Mouse (Mus musculus) kidney, embryonic 16.5 days (tissue): ENCODE data around the gene Sms. TPM values are rescaled to one million over a fixed set of nuclear protein-coding genes. Genes with fewer than 3 reads are reported as not detected.

ENCODE experiments used
- ATAC-seq: fragments of 200-750 bp; cut with Nextera tagmentation; 2 replicates; pipeline ENCODE4 v1.8.0; 2017; ENCODE audit warnings: moderate TSS enrichment; ENCODE audit not compliant: low FRiP score, low TSS enrichment
- H3K27ac ChIP-seq: fragments of 300-500 bp; sonication (generic); 2 replicates; pipeline ENCODE4 v1.5.1; 2014; ENCODE audit warnings: low read length
- H3K27me3 ChIP-seq: fragments of 300-500 bp; sonication (generic); 2 replicates; pipeline ENCODE4 v1.6.1; 2014; ENCODE audit warnings: low read length, control low read depth, mixed read lengths; ENCODE audit not compliant: insufficient read depth
- H3K36me3 ChIP-seq: fragments of 300-500 bp; sonication (generic); 2 replicates; pipeline ENCODE4 v1.6.1; 2014; ENCODE audit warnings: low read length, control low read depth, mixed read lengths; ENCODE audit not compliant: insufficient read depth
- H3K4me1 ChIP-seq: fragments of 300-500 bp; sonication (generic); 2 replicates; pipeline ENCODE4 v1.6.1; 2014; ENCODE audit warnings: low read length, control low read depth, mixed read lengths; ENCODE audit not compliant: insufficient read depth
- H3K4me2 ChIP-seq: fragments of 300-500 bp; sonication (generic); replicated peaks from 2 replicates; pipeline ENCODE4 v1.6.1; 2014; ENCODE audit warnings: low read depth, low read length
- H3K4me3 ChIP-seq: fragments of 300-500 bp; sonication (generic); 2 replicates; pipeline ENCODE4 v1.5.1; 2014; ENCODE audit warnings: mild to moderate bottlenecking, low read length
- H3K9ac ChIP-seq: fragments of 300-500 bp; sonication (generic); replicated peaks from 2 replicates; pipeline ENCODE4 v1.6.1; 2014; ENCODE audit warnings: low read length
- H3K9me3 ChIP-seq: fragments of 300-500 bp; sonication (generic); 2 replicates; pipeline ENCODE4 v1.6.1; 2016; ENCODE audit warnings: low read length, control low read depth
- WGBS: fragments of 180-500 bp; shearing (Covaris S2); extraction: QIAGEN DNeasy Blood & Tissue Kit; methylation state at CpG from one replicate; pipeline ENCODE4 v1.1.7; 2014; 5-methylcytosine and 5-hydroxymethylcytosine counted together
- polyA plus RNA-seq: library from polyadenylated mRNA; unstranded; fragments of >200 nt; fragmentation: Nextera tagmentation; extraction: Ambion mirVana; gene quantifications from 2 replicates; pipeline ENCODE4 v1.2.1, GENCODE M21; 2015

Sms gene
- 41.0 and 55.1 TPM in 2 replicates for polyA plus RNA-seq

DNA sequence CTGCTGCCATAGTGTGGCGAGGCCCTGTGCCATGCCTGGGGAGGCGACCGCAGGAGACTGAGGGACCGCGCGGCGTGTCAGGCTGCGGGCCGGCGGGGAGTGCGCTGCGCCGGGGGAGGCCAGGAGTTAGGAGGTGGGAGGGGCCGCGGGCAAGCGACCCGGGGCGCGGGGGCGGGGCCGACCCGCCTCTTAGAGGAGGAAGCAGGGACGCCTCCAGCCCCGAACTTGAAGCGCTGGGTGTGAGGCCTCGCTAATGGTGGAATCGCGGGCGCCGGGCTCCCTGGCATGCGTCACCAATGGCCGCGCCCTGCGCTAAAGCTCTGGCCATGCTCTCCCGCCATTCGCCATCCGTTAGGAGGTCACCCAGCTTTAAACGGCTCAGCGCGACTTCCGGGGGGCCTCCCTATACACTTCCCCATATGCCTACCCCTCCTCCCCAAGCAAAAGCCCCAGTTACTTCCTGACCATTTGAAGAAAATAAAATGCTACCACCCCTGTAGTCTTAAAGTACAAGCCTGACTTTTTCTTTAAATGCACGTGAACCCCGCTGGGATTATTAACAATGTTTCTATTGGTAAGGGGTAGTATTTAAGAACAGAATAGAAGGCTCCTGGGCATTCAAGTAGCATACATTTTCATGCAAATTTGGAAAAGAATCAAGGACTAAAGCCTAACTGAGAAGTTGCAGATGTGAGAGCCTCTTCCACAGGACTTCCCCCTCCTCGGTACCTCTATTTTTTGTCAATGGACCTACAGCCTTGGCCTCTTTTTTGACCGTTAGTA lies at the start of gene Sms:
Gene Sms (minus strand): TSS at position 344 of the 783 bp plus-strand sequence.
- Histone ChIP-seq H3K36me3 (no peaks in the 10 kb centered on the region), H3K4me1 (no peaks in the 10 kb centered on the region), H3K27ac (peak within 1 kb of the TSS; percentile 58), H3K27me3 (no peaks in the 10 kb centered on the region), H3K4me3 (peak within 1 kb of the TSS; percentile 68), H3K9me3 (no peaks in the 10 kb centered on the region), H3K9ac (peak within 1 kb of the TSS; percentile 77), H3K4me2 (peak within 1 kb of the TSS; percentile 57)
- peak; percentile 93 for ATAC-seq
- 20% methylated on average over 22 of the region's 45 CpGs for WGBS

DNA sequence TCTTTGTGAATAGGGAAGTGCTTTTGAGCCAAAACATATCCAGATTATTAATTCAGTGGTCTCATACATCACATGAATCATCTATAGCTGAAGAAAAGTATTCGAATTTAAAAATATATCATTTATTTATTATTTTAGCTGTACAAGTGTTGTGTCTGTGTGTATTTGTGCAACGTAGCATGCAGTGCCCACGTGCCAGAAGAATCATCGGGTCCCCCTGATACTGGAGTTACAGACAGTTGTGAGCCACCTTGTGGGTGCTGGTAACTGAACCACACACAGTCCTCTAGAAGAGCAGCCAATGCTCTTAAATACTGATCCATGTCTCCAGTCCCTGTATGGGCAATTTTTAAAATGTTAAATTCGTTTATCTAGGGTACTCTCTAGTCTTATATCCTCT lies 14.3 kb upstream of the Sms start:
- Histone ChIP-seq H3K9me3 (no peaks in the 10 kb centered on the region), H3K27me3 (no peaks in the 10 kb centered on the region; the same call in 1 of the 2 replicates), H3K4me2 (no peak overlapping the region), H3K36me3 (no peaks in the 10 kb centered on the region), H3K4me3 (no peak overlapping the region), H3K9ac (no peak overlapping the region), H3K4me1 (no peaks in the 10 kb centered on the region), H3K27ac (no peak overlapping the region)
- ATAC-seq = no peak
- WGBS = 65% methylated on average over 5 of the region's 5 CpGs

DNA sequence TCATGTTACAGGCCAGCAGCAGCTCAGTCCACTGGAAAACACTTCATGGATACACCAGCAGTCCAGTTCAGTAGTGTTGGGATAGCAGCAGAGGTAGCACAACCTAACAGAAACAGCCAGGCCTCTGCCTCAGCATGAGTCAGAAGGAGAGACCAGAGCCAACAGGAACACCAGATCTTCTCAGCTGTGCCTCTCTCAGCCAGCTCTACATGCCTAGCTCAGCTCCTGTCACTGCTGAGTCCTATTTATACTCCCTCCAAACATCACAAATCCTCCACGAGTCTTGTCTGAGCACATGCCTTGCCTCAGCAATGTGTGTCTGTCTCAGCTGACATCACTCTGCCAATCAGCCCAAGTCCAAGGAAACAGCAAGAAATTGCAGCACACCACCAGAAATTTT lies 12.4 kb upstream of the Sms start:
- WGBS = 70% methylated on average over 1 of the region's 1 CpGs
- Histone ChIP-seq H3K36me3 (no peaks in the 10 kb centered on the region), H3K4me3 (no peak overlapping the region), H3K4me2 (no peak overlapping the region), H3K9ac (no peak overlapping the region), H3K9me3 (no peaks in the 10 kb centered on the region), H3K4me1 (no peaks in the 10 kb centered on the region), H3K27ac (no peak overlapping the region), H3K27me3 (peaks cover 4% of the 10 kb centered on the region; the same call in 1 of the 2 replicates)
- no peak for ATAC-seq

DNA sequence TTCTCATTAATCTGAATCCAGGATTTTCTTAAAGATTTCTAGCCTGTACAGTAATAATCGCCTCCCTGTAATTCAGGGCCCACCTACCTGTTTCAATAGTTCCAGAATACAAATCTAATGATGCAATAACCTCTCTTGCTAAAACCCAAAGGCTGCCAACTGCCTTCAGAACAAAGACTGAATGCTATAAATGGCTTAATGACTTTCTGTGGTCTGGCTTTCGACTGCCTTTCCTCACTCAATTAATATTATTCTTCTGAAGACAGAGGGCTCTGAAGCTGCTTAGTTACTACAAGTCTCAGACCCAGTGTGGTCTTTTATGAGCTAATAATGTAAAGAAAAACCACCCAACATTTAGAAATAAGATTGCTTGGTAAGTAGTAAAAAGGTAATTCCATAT lies 9.8 kb upstream of the Sms start:
- Histone ChIP-seq H3K9me3 (no peaks in the 10 kb centered on the region), H3K9ac (no peak overlapping the region), H3K4me1 (no peaks in the 10 kb centered on the region), H3K36me3 (no peaks in the 10 kb centered on the region), H3K4me2 (no peak overlapping the region), H3K4me3 (no peak overlapping the region), H3K27ac (no peak overlapping the region), H3K27me3 (peaks cover 4% of the 10 kb centered on the region; the same call in 1 of the 2 replicates)
- ATAC-seq = no peak
- WGBS = 61% methylated on average over 2 of the region's 2 CpGs

DNA sequence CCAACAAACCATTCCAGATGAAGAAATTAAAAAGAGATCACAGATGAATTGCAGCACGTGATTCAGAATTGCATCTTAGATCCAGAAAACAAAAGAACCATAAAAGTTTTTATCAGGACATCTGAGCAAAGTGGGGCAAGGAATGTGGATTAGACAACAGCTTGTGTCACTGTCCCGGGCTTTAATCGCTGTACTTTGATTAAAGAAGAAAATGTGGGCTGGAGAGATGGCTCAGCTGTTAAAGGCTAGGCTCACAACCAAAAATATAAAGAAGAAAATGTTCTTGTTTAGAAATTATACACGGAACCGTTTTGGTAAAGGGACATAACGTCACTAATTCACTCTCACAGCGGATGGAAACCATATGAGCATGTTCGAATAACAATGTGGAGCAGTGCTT lies 7.9 kb upstream of the Sms start:
- no peaks in the 10 kb centered on the region for H3K9me3 ChIP-seq
- H3K9ac ChIP-seq = no peak overlapping the region
- ATAC-seq = no peak
- H3K36me3 ChIP-seq = no peaks in the 10 kb centered on the region
- H3K27ac ChIP-seq = no peak overlapping the region
- no peak overlapping the region for H3K4me3 ChIP-seq
- 82% methylated on average over 8 of the region's 8 CpGs for WGBS
- H3K4me1 ChIP-seq = no peaks in the 10 kb centered on the region
- peaks cover 4% of the 10 kb centered on the region; the same call in 1 of the 2 replicates for H3K27me3 ChIP-seq
- no peak overlapping the region for H3K4me2 ChIP-seq

DNA sequence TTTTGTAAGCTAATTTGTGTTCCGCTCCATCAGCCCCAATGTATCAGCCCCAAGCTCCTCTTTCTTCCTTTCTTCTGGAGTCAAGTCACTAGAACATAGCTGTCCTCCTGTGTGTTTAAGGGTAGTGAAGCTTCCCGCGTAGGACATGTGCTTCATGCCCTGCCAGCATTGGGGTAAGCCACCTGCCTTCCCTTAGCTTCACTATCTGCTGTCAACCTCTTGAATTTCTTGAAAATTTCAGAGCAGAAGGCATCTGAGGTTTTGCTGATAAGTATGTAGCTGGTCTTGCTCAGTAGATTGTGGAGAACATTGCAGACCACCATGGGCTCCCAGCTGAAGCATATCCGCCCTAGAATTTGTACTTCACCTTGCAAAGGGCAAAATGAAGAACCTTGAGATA lies 1.1 kb upstream of the Sms start:
- Histone ChIP-seq H3K36me3 (no peaks in the 10 kb centered on the region), H3K27ac (no peak overlapping the region), H3K27me3 (no peaks in the 10 kb centered on the region), H3K4me3 (no peak overlapping the region), H3K4me1 (no peaks in the 10 kb centered on the region), H3K4me2 (no peak overlapping the region), H3K9me3 (no peaks in the 10 kb centered on the region), H3K9ac (no peak overlapping the region)
- no peak for ATAC-seq
- WGBS = 88% methylated on average over 4 of the region's 4 CpGs

DNA sequence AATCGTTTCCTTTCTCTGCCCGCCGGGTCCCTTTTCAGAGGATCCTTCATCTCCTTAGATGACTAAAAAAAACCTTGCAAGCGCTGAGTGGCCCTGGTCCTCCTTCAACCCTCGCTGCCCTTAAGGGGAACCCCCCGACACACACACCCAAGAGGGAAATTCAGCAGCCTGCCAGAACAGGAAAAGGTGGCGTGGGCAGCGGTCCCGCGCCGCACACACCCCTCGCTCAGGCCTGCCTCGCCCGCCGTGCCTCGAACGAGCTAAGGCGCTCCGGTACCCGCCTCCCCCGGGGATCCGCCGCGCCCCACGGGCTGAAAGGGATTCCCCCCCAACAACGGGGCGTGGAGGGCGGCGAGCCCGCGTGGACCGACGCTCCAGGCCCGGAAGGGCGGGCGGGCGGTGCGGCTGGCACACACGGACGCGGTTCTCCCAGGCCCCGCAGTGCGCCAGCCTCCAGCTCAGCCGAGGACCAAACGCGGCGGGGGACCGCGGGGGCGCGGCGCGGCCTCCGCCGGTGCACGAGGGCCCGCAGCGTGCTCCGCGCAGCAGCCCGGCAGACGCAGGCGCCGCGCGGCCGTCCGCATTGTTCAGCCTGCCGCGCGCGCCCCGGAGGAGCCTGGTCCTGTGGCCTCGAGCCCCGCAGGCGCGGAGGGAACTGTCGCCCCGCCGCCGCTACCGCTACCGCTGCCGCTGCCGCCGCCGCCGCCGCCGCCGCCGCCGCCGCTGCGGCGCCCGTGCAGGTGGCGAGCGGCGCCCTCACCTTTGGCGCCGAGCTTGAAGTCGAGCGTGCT lies 747 bp downstream of the Sms start:
- peak overlapping the region; percentile 68 for H3K4me3 ChIP-seq

DNA sequence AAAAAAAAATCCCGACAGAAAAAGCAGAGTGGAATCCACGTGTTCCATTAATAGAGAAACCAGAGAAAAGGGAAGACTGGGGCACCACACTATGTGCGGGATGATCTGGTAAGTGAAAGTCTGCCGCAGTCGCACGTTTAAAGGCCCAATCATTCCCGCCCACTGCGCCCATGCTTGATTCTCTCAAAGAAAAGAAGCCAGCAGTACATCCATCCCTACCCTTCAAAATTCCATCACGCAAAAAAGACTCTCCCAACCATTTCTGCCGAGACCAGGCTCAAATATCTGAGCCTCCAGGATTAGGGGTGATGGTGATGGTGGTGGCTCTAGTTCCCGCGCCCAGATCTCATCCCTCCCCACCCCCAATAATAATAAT lies 1.3 kb downstream of the Sms start:
- H3K27ac ChIP-seq = no peak overlapping the region
- 27% methylated on average over 12 of the region's 12 CpGs for WGBS

More for the DNA sequence above, 747 bp downstream of the Sms start:
- H3K9ac ChIP-seq = peak overlapping the region; percentile 77
- H3K4me1 ChIP-seq = no peaks in the 10 kb centered on the region
- ATAC-seq = peak; percentile 73
- H3K4me2 ChIP-seq = peak overlapping the region; percentile 57
- H3K9me3 ChIP-seq = no peaks in the 10 kb centered on the region
- H3K27me3 ChIP-seq = no peaks in the 10 kb centered on the region
- H3K36me3 ChIP-seq = no peaks in the 10 kb centered on the region
- peak overlapping the region; percentile 58 for H3K27ac ChIP-seq
- WGBS = 11% methylated on average over 83 of the region's 104 CpGs

DNA sequence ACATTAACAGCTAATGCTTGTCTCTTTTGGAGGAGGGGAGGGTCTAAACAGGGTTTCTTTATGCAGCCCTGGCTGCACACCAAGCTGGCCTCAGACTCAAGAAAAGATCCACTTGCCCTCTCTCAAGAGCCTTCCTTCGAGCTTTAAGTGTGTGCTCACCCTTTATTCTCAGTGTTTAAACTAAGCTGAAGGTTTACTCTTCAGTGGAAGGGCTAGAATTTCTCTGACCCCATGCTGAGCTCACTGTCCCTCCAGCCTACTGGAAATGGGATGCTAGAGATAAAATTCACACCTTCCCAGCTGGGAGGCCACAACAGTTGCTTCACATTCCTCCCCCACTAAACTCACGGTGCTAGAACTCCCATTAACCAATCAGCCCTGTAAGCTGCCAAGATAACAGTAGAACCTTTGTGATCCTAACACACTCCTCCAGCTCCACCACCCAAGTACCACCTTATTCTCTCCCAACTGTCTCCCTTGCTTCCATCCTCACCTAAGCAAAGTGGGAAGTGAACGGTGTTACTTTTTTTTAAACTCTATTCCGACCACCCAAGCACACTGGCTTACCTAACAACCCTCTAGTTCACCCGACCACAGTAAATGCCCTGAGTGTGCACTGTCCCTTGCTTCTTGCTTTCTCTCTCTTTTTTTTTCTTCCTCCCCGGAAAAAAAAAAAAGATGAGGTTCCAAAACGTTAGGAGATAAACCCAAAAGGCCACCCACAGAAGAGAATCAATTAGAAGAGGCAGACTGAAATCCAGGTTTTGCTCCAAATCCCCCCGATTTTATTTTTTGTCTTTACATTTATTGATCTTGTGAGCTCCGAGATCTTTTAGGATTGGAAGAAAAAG lies 2.0 kb downstream of the Sms start:
- Histone ChIP-seq H3K4me1 (no peaks in the 10 kb centered on the region), H3K9me3 (no peaks in the 10 kb centered on the region), H3K4me2 (peak overlapping the region; percentile 57), H3K36me3 (no peaks in the 10 kb centered on the region), H3K27ac (no peak overlapping the region), H3K27me3 (no peaks in the 10 kb centered on the region), H3K4me3 (peak overlapping the region; percentile 68), H3K9ac (peak overlapping the region; percentile 77)
- no peak for ATAC-seq
- 25% methylated on average over 9 of the region's 9 CpGs for WGBS

More for the DNA sequence above, 1.3 kb downstream of the Sms start:
- H3K36me3 ChIP-seq = no peaks in the 10 kb centered on the region
- H3K9me3 ChIP-seq = no peaks in the 10 kb centered on the region
- H3K4me2 ChIP-seq = peak overlapping the region; percentile 57
- H3K4me3 ChIP-seq = peak overlapping the region; percentile 68
- no peak for ATAC-seq
- H3K27me3 ChIP-seq = no peaks in the 10 kb centered on the region
- no peaks in the 10 kb centered on the region for H3K4me1 ChIP-seq
- peak overlapping the region; percentile 77 for H3K9ac ChIP-seq
